Mouse (Mus musculus) neural tube, embryonic 11.5 days (tissue): ENCODE measurements at regions not wholly inside any gene's neighbourhood (a gene's known extent, or its start where the extent isn't known, plus 50 kb on each side); places are given as distances from the start of the nearest gene placed in this dataset.

Experiments
- ATAC-seq: fragments of 200-750 bp; cut with Nextera tagmentation; 2 replicates; pipeline ENCODE4 v1.8.0; 2017; ENCODE audit warnings: moderate number of reproducible peaks, mild to moderate bottlenecking, moderate TSS enrichment, moderate library complexity; ENCODE audit not compliant: insufficient read depth, low FRiP score, low TSS enrichment
- DNase-seq: peaks from one replicate; pipeline ENCODE4 v3.0.0-alpha.2; 2015; ENCODE audit warnings: low spot score
- H3K27ac ChIP-seq: fragments of 300-500 bp; sonication (generic); 2 replicates; pipeline ENCODE4 v1.5.1; 2014; ENCODE audit warnings: low read depth, mild to moderate bottlenecking, low read length
- H3K27me3 ChIP-seq: fragments of 300-500 bp; sonication (generic); 2 replicates; pipeline ENCODE4 v1.6.1; 2014; ENCODE audit warnings: mild to moderate bottlenecking, low read length, mixed read lengths; ENCODE audit not compliant: control insufficient read depth, insufficient read depth
- H3K36me3 ChIP-seq: fragments of 300-500 bp; sonication (generic); 2 replicates; pipeline ENCODE4 v1.6.1; 2014; ENCODE audit warnings: mild to moderate bottlenecking, low read length, moderate library complexity, mixed read lengths; ENCODE audit not compliant: control insufficient read depth, insufficient read depth
- H3K4me1 ChIP-seq: fragments of 300-500 bp; sonication (generic); 2 replicates; pipeline ENCODE4 v1.6.1; 2014; ENCODE audit warnings: low read length, mixed read lengths; ENCODE audit not compliant: control insufficient read depth, insufficient read depth
- H3K4me2 ChIP-seq: fragments of 300-500 bp; sonication (generic); 2 replicates; pipeline ENCODE4 v1.6.1; 2014; ENCODE audit warnings: low read depth, mild to moderate bottlenecking, moderate library complexity
- H3K4me3 ChIP-seq: fragments of 300-500 bp; sonication (generic); 2 replicates; pipeline ENCODE4 v1.5.1; 2014; ENCODE audit warnings: low read depth, low read length
- H3K9ac ChIP-seq: fragments of 300-500 bp; sonication (generic); 2 replicates; pipeline ENCODE4 v1.6.1; 2014; ENCODE audit warnings: mild to moderate bottlenecking, low read length
- H3K9me3 ChIP-seq: fragments of 300-500 bp; sonication (generic); 2 replicates; pipeline ENCODE4 v1.6.1; 2016; ENCODE audit warnings: low read length; ENCODE audit not compliant: control insufficient read depth
- WGBS: fragments of 180-500 bp; shearing (Covaris S2); extraction: QIAGEN DNeasy Blood & Tissue Kit; methylation state at CpG from one replicate; pipeline ENCODE4 v1.1.7; 2014; 5-methylcytosine and 5-hydroxymethylcytosine counted together

DNA sequence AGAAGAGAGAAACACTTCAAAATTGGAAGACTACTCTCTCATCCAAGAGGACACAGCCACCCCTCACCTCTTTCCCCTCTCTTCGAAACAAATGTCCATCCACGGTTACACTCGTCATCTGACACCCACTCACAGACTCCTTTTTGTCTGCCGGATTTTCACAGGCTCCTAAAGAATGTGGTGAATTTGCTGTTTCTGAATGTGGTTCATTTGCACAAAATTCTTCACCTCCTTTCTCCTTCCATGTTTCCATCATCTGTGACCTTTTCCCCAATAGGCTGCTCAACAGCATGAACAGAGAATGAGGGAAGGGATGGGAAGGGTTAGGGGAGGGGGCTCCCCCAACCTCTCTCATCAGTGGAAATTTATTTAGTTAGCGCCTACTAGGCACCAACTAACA, 122.4 kb downstream of the Nuak1 start:
- H3K4me1 ChIP-seq: no peaks in the 10 kb centered on the region
- no peak overlapping the region for H3K27ac ChIP-seq
- DNase-seq (no peak), ATAC-seq (no peak)
- no peak overlapping the region for H3K4me3 ChIP-seq
- no peak overlapping the region for H3K4me2 ChIP-seq
- H3K9ac ChIP-seq: no peak overlapping the region
- WGBS: 61% methylated on average over 5 of the region's 5 CpGs
- no peaks in the 10 kb centered on the region for H3K27me3 ChIP-seq
- H3K9me3 ChIP-seq: no peaks in the 10 kb centered on the region
- no peaks in the 10 kb centered on the region for H3K36me3 ChIP-seq
